11 mouse cellular contexts compared by ENCODE assay signal in the genomic region with DNA sequence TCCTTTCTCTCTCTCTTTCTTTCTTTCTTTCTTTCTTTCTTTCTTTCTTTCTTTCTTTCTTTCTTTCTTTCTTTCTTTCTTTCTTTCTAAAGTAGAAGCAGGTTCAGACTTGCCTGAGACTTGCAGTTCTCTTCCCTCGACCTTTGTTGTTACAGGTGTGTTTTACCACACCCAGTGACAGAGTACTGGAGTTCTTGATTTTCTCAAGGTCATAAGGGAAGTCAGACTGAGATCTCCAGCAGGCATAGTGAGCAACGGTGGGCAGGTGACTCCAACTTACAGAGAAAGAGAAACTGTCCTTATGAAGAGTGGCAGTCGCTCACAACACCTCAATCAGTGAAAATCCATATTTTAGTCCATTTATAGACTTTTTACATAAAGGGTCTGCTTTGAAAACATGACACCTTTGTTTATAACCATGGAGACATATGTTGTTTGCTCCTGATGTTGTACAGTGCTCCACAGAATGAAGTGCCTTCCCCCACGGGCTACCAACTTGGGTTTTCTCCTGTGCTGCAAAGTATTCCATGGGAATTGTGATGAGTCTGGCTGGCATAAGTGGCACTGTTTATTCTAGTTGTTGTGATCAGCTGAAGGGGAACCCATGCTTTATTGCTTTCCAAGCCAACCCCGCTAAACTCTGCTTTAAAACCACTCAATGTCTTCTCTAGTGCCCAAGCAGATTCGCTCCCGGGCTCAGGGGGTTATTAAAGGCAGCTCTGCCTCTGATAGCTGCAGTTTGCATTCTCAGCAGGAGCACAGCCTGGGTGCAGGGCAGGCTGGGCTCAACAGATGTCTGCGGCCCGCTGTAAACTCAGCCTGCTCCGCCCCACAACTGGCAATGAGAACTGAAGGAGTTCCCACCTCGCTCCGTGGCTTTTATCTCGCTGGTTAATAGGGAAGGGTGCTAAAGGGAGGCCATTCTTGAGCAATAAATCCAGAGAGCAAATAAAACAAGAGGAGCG.
DNase-seq lines count a peak whose midpoint lies in the region; ATAC-seq lines count a peak whose summit lies in the region.
"Had no signal": no experiment of that assay in that cellular context is flagged by ENCODE, and none has a peak within 500 bp of the region (broad histone marks: within the 10 kb centered on the region; RNA-seq: fewer than 3 reads in every experiment).

No protein-coding gene starts in this region.

- H3K4me1 ChIP-seq in forebrain, embryonic 10.5 days: peaks cover 18% of the 10 kb centered on the region
- peaks cover 12% of the 10 kb centered on the region for H3K4me1 ChIP-seq in forebrain, embryonic 12.5 days
- H3K4me1 ChIP-seq in heart, embryonic 13.5 days: peaks cover 25% of the 10 kb centered on the region
- H3K4me1 ChIP-seq in neural tube, embryonic 12.5 days: peaks cover 12% of the 10 kb centered on the region

- H3K27me3 ChIP-seq in forebrain, embryonic 10.5 days (ENCODE audit: poor library complexity, severe bottlenecking): no peaks in the 10 kb centered on the region
- H3K27me3 ChIP-seq in forebrain, embryonic 12.5 days: no peaks in the 10 kb centered on the region
- no peaks in the 10 kb centered on the region for H3K27me3 ChIP-seq in heart, embryonic 13.5 days (replicated peaks)
- H3K27me3 ChIP-seq in neural tube, embryonic 12.5 days (replicated peaks): no peaks in the 10 kb centered on the region; the same call in 1 of the 2 replicates
- H3K27me3 ChIP-seq: hindbrain, embryonic 13.5 days; midbrain, embryonic 12.5 days had no signal

- H3K4me2 ChIP-seq in forebrain, embryonic 12.5 days: no peak overlapping the region
- no peak overlapping the region; the same call in 1 of the 2 replicates for H3K4me2 ChIP-seq in heart, embryonic 13.5 days
- H3K4me2 ChIP-seq in neural tube, embryonic 12.5 days (replicated peaks): no peak overlapping the region
- H3K4me2 ChIP-seq: hindbrain, embryonic 13.5 days; midbrain, embryonic 12.5 days had no signal

- no peak for DNase-seq in forebrain, embryonic 10.5 days (ENCODE audit: extremely low spot score, low spot score)
- DNase-seq in left cerebral cortex, postnatal 4 days: peak; percentile 14
- DNase-seq in left cerebral cortex, adult 11 months (ENCODE audit: low spot score): no peak
- DNase-seq in T-cell, adult 2 months (ENCODE audit: low spot score): no peak

- no peak for ATAC-seq in forebrain, embryonic 12.5 days (ENCODE audit: low FRiP score)
- ATAC-seq in heart, embryonic 13.5 days (ENCODE audit: extremely low read depth, insufficient number of reproducible peaks, low FRiP score, low TSS enrichment): no peak
- ATAC-seq in neural tube, embryonic 12.5 days (ENCODE audit: low FRiP score, low read depth): 0 out of 2 replicates have a peak, but pooled peaks have one; percentile 36
- no peak for ATAC-seq in megakaryocyte, adult 5-6 weeks (ENCODE audit: poor library complexity, severe bottlenecking)

- intact Hi-C loops in left cerebral cortex, postnatal 4 days (cut with DNase I): loop anchor here (10.0 kb wide), 1 partner anchor 142 kb away; no protein-coding TSS in a partner anchor

- 26% methylated on average over 14 of the region's 14 CpGs for WGBS in forebrain, embryonic 10.5 days
- 24% methylated on average over 14 of the region's 14 CpGs for WGBS in forebrain, embryonic 12.5 days
- 23% methylated on average over 14 of the region's 14 CpGs for WGBS in heart, embryonic 13.5 days
- 13% methylated on average over 14 of the region's 14 CpGs for WGBS in neural tube, embryonic 12.5 days

- no peaks in the 10 kb centered on the region for H3K9me3 ChIP-seq in forebrain, embryonic 10.5 days
- no peaks in the 10 kb centered on the region for H3K9me3 ChIP-seq in forebrain, embryonic 12.5 days
- H3K9me3 ChIP-seq in heart, embryonic 13.5 days: no peaks in the 10 kb centered on the region
- H3K9me3 ChIP-seq in neural tube, embryonic 12.5 days: no peaks in the 10 kb centered on the region
- H3K9me3 ChIP-seq: hindbrain, embryonic 13.5 days; midbrain, embryonic 12.5 days had no signal

- no peaks in the 10 kb centered on the region for H3K36me3 ChIP-seq in forebrain, embryonic 10.5 days (replicated peaks)
- no peaks in the 10 kb centered on the region for H3K36me3 ChIP-seq in forebrain, embryonic 12.5 days (replicated peaks)
- no peaks in the 10 kb centered on the region for H3K36me3 ChIP-seq in heart, embryonic 13.5 days
- H3K36me3 ChIP-seq in neural tube, embryonic 12.5 days: no peaks in the 10 kb centered on the region
- H3K36me3 ChIP-seq: hindbrain, embryonic 13.5 days; midbrain, embryonic 12.5 days had no signal

- no peak overlapping the region for H3K4me3 ChIP-seq in forebrain, embryonic 10.5 days
- H3K4me3 ChIP-seq in forebrain, embryonic 12.5 days (replicated peaks): no peak overlapping the region
- H3K4me3 ChIP-seq in heart, embryonic 13.5 days: no peak overlapping the region
- H3K4me3 ChIP-seq in neural tube, embryonic 12.5 days: no peak overlapping the region
- H3K4me3 ChIP-seq: erythroblast, embryonic 14.5 days; hindbrain, embryonic 13.5 days; midbrain, embryonic 12.5 days had no signal

- peak overlapping the region; percentile 20; the same call in 1 of the 2 replicates for H3K27ac ChIP-seq in forebrain, embryonic 10.5 days
- no peak overlapping the region for H3K27ac ChIP-seq in forebrain, embryonic 12.5 days
- H3K27ac ChIP-seq in heart, embryonic 13.5 days (replicated peaks): no peak overlapping the region; the same call in 1 of the 2 replicates
- no peak overlapping the region for H3K27ac ChIP-seq in neural tube, embryonic 12.5 days
- H3K27ac ChIP-seq: hindbrain, embryonic 13.5 days; midbrain, embryonic 12.5 days had no signal

- no peak overlapping the region for H3K9ac ChIP-seq in forebrain, embryonic 12.5 days
- H3K9ac ChIP-seq in heart, embryonic 13.5 days: 0 out of 2 replicates have a peak overlapping the region, but pooled peaks have one; percentile 25
- H3K9ac ChIP-seq in neural tube, embryonic 12.5 days: no peak overlapping the region
- H3K9ac ChIP-seq: hindbrain, embryonic 13.5 days; midbrain, embryonic 12.5 days had no signal
